Mouse (Mus musculus): ENCODE measurements at regions not wholly inside any gene's neighbourhood (a gene's known extent, or its start where the extent isn't known, plus 50 kb on each side); places are given as distances from the start of the nearest gene placed in this dataset.

GRCm38 (mm10) chr16:15113131-15113530, 204.1 kb upstream of the Gm21897 start:
- TF ChIP-seq CTCF (IDR thresholded peaks at IDR 0.05) (no peak), EP300 (IDR thresholded peaks at IDR 0.05) (no peak)
